Mouse (Mus musculus) cerebellum, postnatal 25 days (tissue): ENCODE results near the gene Mcts2.
"Not testable (repeated sequence)": the region's sequence is repeated elsewhere in the genome, so short reads cannot be mapped to it uniquely, and the experiment has no call there.

Source experiments
- DNase-seq, 2 experiments: peaks; one replicate each; pipeline ENCODE4 v3.0.0; 2021; ENCODE audit warnings: mixed read lengths in 2 of 2

Gene Mcts2

GRCm38 (mm10) chr2:152686806-152687267 is at the start of gene Mcts2:
Gene Mcts2 (plus strand): TSS chr2:152687035.
- DNase-seq: peak; percentile 93 to 97

- DNase-seq: no peak
Observed at GRCm38 (mm10) chr2:152637381-152637780, 49.5 kb upstream of the Mcts2 start.

GRCm38 (mm10) chr2:152638865-152639264 is 48.0 kb upstream of the Mcts2 start:
- DNase-seq: no peak

GRCm38 (mm10) chr2:152639406-152640113 is 47.3 kb upstream of the Mcts2 start:
- no peak for DNase-seq

GRCm38 (mm10) chr2:152652901-152653620 is 33.8 kb upstream of the Mcts2 start:
- DNase-seq: peak in 1 of 2 experiments; percentile 23

GRCm38 (mm10) chr2:152653874-152654715 is 32.7 kb upstream of the Mcts2 start:
- peak in 1 of 2 experiments; percentile 14 for DNase-seq

- no peak for DNase-seq
Observed at GRCm38 (mm10) chr2:152657398-152657797, 29.4 kb upstream of the Mcts2 start.

GRCm38 (mm10) chr2:152661163-152661562 is 25.7 kb upstream of the Mcts2 start:
- no peak for DNase-seq

- not testable (repeated sequence) for DNase-seq
Observed at GRCm38 (mm10) chr2:152666191-152666590, 20.6 kb upstream of the Mcts2 start.

GRCm38 (mm10) chr2:152669256-152669638 is 17.6 kb upstream of the Mcts2 start, which contains the start of gene H13:
Gene H13 (plus strand): TSS chr2:152669461.
- peak; percentile 92 to 95 for DNase-seq

GRCm38 (mm10) chr2:152669639-152670484 is 17.0 kb upstream of the Mcts2 start:
- DNase-seq: peak in 1 of 2 experiments; percentile 44

GRCm38 (mm10) chr2:152670983-152671641 is 15.7 kb upstream of the Mcts2 start:
- peak in 1 of 2 experiments; percentile 32 for DNase-seq

- DNase-seq: peak; percentile 35 to 61
Observed at GRCm38 (mm10) chr2:152671642-152671999, 15.2 kb upstream of the Mcts2 start.

- DNase-seq: peak in 1 of 2 experiments; percentile 8
Observed at GRCm38 (mm10) chr2:152672166-152672565, 14.7 kb upstream of the Mcts2 start.

- peak in 1 of 2 experiments; percentile 30 for DNase-seq
Observed at GRCm38 (mm10) chr2:152674148-152674547, 12.7 kb upstream of the Mcts2 start.

- DNase-seq: peak in 1 of 2 experiments; percentile 9
Observed at GRCm38 (mm10) chr2:152675252-152675791, 11.5 kb upstream of the Mcts2 start.

GRCm38 (mm10) chr2:152678302-152678701 is 8.5 kb upstream of the Mcts2 start:
- peak in 1 of 2 experiments; percentile 58 for DNase-seq

- DNase-seq: peak in 1 of 2 experiments; percentile 4
Observed at GRCm38 (mm10) chr2:152678925-152679324, 7.9 kb upstream of the Mcts2 start.

- DNase-seq: peak in 1 of 2 experiments; percentile 16
Observed at GRCm38 (mm10) chr2:152679701-152680355, 7.0 kb upstream of the Mcts2 start.

- no peak for DNase-seq
Observed at GRCm38 (mm10) chr2:152683086-152683485, 3.7 kb upstream of the Mcts2 start.
